Mouse (Mus musculus) gastrocnemius, adult 18-20 months (tissue): Measurements from ENCODE around the gene Frmd4b. TPM values are rescaled to one million over a fixed set of nuclear protein-coding genes. Genes with fewer than 3 reads are reported as not detected.
"Not testable (repeated sequence)": the region's sequence is repeated elsewhere in the genome, so short reads cannot be mapped to it uniquely, and the experiment has no call there.

Source experiments
- DNase-seq: peaks from one replicate; pipeline ENCODE4 v3.0.0; 2021; ENCODE audit warnings: low spot score
- total RNA-seq, 2 experiments: library from RNA; stranded (reverse); gene quantifications; 2 replicates each; pipeline ENCODE4 v1.2.3; 2021

Gene Frmd4b
- total RNA-seq, 2 experiments from 2014 or later: 5.1 to 6.3 TPM

GRCm38 (mm10) chr6:97419771-97420446 is 197.4 kb downstream of the Frmd4b start:
- DNase-seq: peak; percentile 88

DNA sequence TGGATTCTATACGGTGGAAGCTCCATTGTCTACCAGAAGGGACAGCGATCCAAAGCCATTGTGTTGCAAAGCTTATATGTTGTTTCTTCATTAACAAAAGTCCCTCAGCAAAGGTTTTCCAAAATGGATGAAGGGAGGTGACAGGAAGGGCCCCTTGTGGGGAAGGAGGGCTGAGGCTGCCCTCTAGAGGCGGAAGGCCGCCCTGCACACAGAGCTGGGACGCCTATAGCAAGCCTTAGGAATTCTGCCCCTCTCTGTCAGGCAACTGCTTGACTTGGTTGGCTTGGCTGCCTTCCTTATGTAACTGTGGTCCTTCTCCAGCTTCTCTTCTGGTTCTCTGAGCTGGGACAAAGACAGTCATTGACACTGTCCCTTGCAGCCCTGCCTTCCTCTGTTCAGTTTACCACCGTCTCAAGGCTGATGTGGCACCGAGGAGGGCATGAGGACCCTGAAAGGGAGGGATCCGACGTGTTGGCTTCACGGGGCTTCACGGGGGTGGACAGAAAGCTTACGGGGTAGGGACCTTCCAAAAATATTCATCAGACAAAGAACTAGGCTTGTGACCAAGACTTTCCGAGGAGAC is 200.3 kb downstream of the Frmd4b start:
- peak; percentile 80 for DNase-seq

DNA sequence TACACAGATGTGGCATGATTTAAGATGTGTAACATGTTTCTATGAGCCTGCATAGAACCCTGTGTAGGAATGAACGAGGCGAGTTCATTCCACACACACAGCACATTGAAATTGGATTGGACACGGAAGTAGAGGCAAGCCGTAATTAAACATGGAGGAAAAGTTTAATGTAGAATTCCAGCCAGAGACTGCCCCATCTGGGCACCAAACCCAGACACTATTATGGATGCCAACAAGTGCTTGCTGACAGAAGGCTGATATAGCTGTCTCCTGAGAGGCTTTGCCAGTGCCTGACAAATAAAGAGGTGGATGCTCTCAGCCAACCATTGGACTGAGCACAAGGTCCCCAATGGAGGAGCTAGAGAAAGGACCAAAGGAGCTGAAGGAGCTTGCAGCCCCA is 201.8 kb downstream of the Frmd4b start:
- not testable (repeated sequence) for DNase-seq

GRCm38 (mm10) chr6:97413453-97413852 is 203.9 kb downstream of the Frmd4b start:
- no peak for DNase-seq

- DNase-seq: no peak
These were observed 204.9 kb downstream of the Frmd4b start for GRCm38 (mm10) chr6:97412403-97412802.

DNA sequence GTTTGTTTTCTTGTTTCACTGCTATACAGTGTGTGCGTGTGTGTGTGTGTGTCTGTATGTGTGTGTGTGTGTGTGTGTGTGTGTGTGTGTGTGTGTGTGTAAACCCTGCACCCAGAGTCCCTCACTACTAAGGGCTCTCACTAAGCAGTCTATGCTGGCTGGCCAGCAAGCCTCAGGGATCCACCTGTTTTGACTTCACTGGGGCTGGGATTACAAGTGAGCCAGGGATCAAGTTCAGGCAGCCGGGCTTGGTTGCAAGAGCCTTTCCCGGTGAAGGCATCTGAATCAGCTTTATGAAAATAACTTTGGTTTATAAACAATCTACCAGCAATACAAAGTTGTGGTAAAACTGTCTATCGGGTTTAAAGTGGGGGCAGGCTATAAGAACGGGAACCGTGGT is 206.0 kb downstream of the Frmd4b start:
- DNase-seq: peak; percentile 45

- no peak for DNase-seq
These were observed 207.7 kb downstream of the Frmd4b start for GRCm38 (mm10) chr6:97409467-97410239.

- no peak for DNase-seq
These were observed 209.4 kb downstream of the Frmd4b start for GRCm38 (mm10) chr6:97407914-97408313.

DNA sequence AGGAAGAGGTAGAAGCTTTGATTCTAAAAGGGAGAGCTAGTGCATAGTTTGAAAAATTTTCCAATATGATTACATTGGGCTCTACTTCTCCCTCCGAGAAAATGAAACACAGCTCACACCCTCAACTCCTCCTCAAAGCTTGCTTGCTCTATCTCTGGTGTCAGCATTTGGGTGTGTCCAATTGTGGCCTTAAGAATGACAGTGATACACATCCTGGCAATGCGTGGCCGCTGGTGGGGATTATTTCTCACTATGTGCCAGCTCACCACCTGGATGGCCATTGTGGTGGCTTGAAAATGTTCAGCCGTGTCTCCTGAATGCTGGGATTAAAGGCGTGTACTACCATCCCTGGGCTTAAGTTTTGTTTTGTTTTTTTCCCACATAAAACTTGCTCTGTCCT is 209.9 kb downstream of the Frmd4b start:
- no peak for DNase-seq

DNA sequence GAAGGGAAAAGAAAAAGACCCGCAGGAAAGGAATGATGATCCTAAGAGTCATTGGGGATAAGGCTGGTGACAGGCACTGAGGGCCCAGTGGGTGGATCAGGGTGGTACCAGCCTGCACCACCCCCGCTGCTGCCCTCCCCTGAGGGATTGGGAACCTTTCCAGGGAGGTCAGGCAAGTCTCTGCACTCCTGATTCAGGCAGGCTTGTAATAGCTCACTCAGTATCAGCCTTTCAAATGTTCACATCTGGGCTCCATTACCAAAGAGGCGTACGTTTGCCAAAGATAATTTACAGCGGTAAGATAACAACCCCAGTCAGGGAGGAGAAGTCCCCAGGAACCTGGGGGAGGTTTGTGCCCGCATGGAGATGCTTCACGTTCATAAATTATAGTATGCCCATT is 212.0 kb downstream of the Frmd4b start:
- no peak for DNase-seq

DNA sequence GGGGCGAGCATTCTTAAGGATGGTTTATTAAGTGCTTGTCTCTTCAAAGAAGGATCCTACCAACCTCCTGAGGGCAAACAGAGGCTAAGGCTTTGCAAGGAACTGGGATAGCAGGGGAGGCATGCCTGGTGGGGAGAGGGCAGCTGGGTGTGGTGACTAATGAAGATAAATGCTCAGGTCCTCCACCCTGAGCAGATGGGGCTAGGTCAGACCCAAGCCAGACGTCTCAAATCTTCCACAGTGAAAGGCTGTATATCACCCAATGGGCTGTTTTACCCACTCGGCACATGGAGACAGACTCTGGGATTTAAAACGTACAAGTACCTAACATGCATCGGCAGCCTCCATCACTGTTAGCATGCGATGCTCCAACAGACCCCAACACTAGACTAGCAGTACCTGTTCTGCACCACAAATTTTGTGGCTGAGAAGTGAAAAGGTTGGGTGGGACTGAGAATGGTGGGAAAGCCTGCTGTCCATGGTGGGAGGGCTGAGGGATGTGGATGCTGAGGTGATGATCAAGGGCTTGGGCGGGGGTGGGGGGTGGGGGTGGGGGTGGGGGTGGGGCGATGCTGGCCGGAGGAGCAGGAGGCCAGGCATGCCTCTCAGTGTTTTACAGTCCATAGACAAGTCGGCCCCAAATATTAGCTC is 214.4 kb downstream of the Frmd4b start:
- DNase-seq: no peak

DNA sequence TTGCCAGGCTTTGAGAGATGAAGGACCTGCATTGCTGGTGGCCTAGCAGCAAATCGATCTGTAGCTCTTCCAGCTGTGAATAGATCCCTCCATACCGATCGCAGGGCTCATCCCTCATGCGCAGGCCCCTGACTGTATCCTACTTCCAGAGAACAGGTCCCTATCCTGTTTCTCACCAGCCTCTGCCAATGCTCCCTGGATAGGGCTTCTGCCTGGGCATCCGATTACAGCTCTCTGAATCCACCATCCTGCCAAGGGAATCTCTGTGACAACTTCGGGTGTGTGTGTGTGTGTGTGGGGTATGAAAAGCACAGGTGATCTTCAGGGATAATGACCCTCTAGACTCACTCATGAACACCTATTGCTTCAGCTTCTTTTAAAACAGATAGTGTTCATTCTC is 216.9 kb downstream of the Frmd4b start:
- DNase-seq: peak; percentile 62

DNA sequence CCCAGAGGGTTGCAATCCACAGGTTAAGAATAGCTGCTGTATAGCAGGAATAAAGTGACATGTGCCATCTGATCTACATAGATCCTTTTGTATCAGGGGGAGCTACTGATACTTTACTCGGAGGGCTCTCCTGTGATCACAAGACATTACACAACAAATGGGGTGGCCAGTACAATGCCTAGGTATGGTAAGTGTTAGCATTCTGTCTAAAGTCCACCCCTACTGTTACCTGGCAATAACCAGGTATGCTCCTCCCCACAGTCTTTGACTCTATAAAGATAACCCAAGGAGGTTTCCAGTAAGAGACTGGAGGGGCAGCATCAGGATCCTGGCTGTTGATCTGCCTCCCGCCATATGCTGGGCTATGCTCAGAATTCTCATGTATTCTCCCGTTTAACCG is 219.4 kb downstream of the Frmd4b start:
- DNase-seq: no peak

DNA sequence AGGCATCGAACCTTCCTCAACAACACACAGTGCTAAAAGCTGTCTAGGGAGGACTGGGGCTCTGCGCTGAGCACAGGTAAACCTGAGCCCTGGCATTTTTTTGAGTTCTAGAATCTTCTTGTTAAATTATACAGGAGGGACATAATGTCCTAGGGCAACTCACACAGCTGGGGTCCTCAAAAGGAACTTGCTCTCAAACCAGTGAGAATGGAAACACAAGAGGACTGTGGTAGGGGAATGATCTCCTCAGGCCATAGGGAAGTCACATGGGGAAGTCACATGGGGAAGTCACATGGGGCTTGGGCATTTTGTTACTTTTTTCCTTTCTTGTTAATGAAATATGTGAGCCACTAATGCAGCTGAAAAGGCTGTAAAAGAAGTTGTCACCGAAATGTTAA is 220.4 kb downstream of the Frmd4b start:
- no peak for DNase-seq

DNA sequence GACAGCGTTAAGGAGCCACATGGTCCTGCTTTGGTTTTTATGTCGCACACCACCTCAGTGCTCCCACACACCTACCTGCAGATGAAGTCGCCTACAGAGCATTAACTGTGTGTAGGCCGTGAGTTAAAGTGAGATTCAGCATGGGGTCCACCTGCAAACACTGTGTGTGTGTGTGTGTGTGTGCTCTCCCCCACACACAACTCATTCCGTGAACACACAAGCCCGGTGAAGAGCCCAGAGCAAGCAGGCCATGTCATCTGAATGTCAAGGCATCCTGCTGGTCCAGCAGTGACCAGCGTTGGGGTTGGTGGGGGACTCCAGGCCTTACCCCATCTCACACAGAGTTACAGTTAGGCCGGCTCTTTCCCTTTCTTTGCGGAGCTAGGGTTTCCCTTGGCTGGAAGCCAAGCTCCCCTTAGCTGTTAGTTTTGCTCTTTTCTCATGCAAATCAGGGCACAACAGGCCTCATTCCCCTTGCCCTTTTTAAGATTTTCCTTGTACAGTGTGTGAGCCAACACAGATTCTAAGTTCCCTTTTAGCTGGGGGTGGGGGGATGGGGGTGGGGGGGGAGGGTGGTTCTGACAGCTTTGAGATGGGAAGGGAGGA is 220.9 kb downstream of the Frmd4b start:
- no peak for DNase-seq

GRCm38 (mm10) chr6:97395477-97396350 is 221.6 kb downstream of the Frmd4b start:
- DNase-seq: no peak

DNA sequence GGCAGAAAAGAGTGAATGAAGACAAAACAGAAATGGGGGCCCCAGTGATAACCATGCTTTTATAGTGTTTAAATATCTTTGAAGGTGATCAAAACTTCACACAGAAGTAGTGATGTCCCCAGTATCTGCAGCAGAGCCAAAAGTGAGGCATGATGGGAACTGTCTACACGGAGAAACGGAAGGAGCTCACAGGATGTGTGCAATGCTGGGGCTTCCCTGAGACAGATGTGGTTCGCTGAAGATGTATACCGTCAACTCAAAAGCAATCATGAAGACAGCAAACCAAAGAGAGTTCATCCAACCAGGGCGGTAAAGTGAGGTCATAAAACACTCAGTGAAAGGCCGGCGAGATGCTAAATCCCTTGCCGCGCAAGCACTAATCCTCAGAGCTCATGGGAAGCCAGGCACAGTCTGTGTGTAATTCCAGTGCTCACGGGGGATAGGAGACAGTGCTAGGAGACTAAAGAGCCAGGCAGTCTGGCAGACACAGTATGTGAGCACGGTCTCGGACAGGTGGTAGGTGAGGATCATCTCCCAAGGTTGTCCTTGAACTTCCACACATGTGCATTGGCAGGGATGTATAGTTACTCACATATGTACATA is 222.8 kb downstream of the Frmd4b start:
- no peak for DNase-seq

- DNase-seq: no peak
These were observed 224.4 kb downstream of the Frmd4b start for GRCm38 (mm10) chr6:97392912-97393311.

DNA sequence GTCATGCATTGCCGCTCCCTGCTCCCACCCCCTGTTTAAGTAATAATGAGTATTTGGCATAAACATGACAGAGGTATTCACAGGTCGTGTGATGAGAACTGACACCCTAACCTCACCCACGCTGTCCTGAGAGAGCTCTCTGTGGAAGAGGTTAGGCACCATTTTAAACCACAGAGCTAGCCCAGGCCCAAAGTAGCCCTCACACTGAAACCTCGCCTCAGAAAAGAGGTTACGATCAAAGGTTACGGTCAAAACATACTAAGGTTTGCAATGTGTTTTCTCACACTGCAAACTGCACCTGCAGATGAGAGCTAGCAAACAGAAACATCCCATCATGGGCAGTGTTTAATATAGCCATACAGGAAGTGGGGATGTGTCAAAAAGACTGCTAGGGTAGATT is 230.0 kb downstream of the Frmd4b start:
- DNase-seq: no peak

DNA sequence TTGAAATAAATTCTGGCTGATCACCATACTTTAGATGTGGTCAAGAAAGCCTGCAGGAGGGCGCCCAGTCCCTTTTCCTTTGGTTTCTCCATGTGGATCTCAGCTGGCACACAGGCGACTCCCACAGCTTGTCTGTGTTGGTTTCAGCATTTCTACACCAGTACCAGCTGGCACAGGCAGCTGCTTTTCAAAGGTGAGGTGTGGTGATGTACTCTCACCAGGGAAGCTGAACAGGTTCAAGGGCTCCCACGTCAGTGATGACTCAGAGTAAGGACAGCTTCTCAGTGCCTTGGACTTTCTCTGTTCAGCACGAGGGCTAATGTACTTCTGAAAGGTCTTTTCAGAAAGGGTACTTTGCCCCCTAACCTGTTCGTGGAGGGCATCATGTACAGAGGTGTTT is 232.4 kb downstream of the Frmd4b start:
- DNase-seq: no peak
